Mouse (Mus musculus): ENCODE results near the gene Galnt17. TPM values are rescaled to one million over a fixed set of nuclear protein-coding genes. Genes with fewer than 3 reads are reported as not detected.
A peak's percentile ranks its signal among the peaks of the same experiment; 100 is the strongest.

Galnt17 gene
- polyA plus RNA-seq (2015; fragmentation: Nextera tagmentation; extraction: Ambion mirVana), result 6.6 and 10.9 TPM in 2 replicates

DNA sequence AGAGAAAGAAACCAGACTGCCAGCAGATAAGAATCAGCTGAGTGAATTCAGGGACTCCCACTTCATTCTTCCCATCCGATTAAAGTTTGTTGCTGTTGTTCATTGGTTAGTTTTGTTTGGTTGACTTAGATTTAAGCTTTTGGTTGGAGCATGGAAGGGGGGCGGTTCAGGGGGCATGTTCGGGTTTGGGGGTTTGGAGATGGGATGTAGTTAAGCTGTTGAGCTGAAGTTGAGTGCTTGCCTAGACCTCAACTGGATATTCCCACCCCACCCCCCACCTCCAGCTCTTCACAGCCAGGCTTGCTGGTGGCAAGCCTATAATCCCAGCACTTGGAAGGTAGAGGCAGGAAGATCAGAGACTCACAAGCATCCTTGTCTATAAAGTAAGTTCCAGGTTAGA, at the start of gene Galnt17:
TSS of gene Galnt17 (minus strand) at position 101 of the 400 bp plus-strand sequence.
- Histone ChIP-seq H3K27me3 (replicated peaks; ENCODE audit: control insufficient read depth, insufficient read depth, low read length) (peaks cover 4% of the 10 kb centered on the region; the same call in 1 of the 2 replicates), H3K4me1 (replicated peaks; ENCODE audit: control insufficient read depth, insufficient read depth, low read length) (peaks cover 25% of the 10 kb centered on the region), H3K27ac (ENCODE audit: low read length) (peak within 1 kb of the TSS; percentile 89), H3K4me3 (replicated peaks; ENCODE audit: low read length) (peak within 1 kb of the TSS; percentile 72), H3K9me3 (ENCODE audit: control insufficient read depth, low read length) (no peaks in the 10 kb centered on the region), H3K9ac (replicated peaks; ENCODE audit: low read depth, low read length) (peak within 1 kb of the TSS; percentile 79), H3K36me3 (ENCODE audit: control insufficient read depth, insufficient read depth) (no peaks in the 10 kb centered on the region), H3K4me2 (ENCODE audit: low read length) (peak within 1 kb of the TSS; percentile 82)
- ATAC-seq, result no peak
- 47% methylated on average over 3 of the region's 3 CpGs for WGBS

- Histone ChIP-seq H3K4me1 (replicated peaks; ENCODE audit: control insufficient read depth, insufficient read depth, low read length) (no peaks in the 10 kb centered on the region), H3K27ac (ENCODE audit: low read length) (no peak overlapping the region), H3K4me2 (ENCODE audit: low read length) (no peak overlapping the region), H3K36me3 (ENCODE audit: control insufficient read depth, insufficient read depth) (no peaks in the 10 kb centered on the region), H3K4me3 (replicated peaks; ENCODE audit: low read length) (no peak overlapping the region), H3K9me3 (ENCODE audit: control insufficient read depth, low read length) (no peaks in the 10 kb centered on the region), H3K9ac (replicated peaks; ENCODE audit: low read depth, low read length) (no peak overlapping the region), H3K27me3 (replicated peaks; ENCODE audit: control insufficient read depth, insufficient read depth, low read length) (no peaks in the 10 kb centered on the region)
- ATAC-seq, result no peak
- 15% methylated on average over 8 of the region's 8 CpGs for WGBS
These were observed 26.2 kb upstream of the Galnt17 start for GRCm38 (mm10) chr5:131334536-131334935.

DNA sequence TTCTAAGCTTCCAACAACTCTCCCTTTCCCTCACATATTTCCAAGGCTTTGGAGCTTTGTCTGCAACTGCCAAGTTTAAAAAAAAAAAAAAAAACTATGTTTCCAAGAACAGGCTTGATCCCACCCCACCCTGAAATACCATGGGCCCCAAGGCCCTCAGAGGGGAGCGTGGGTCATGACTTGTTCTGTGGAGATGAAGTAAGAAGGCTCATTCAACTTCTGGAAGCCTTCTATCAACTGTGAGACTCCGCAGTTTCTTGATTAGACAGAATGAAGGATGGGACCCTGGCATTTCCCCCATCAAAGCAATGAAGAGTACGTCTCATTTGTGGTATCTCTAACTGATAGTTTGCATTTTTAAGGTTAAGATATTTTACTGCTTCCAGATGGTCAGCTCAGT, 13.0 kb upstream of the Galnt17 start:
- no peak overlapping the region for H3K9ac ChIP-seq (replicated peaks; ENCODE audit: low read depth, low read length)
- no peaks in the 10 kb centered on the region for H3K9me3 ChIP-seq (ENCODE audit: control insufficient read depth, low read length)
- no peak overlapping the region for H3K27ac ChIP-seq (ENCODE audit: low read length)
- 82% methylated on average over 3 of the region's 3 CpGs for WGBS
- H3K27me3 ChIP-seq (replicated peaks; ENCODE audit: control insufficient read depth, insufficient read depth, low read length), result no peaks in the 10 kb centered on the region
- H3K4me1 ChIP-seq (replicated peaks; ENCODE audit: control insufficient read depth, insufficient read depth, low read length), result no peaks in the 10 kb centered on the region
- H3K4me2 ChIP-seq (ENCODE audit: low read length), result no peak overlapping the region
- no peak overlapping the region for H3K4me3 ChIP-seq (replicated peaks; ENCODE audit: low read length)
- no peak for ATAC-seq
- no peaks in the 10 kb centered on the region for H3K36me3 ChIP-seq (ENCODE audit: control insufficient read depth, insufficient read depth)

GRCm38 (mm10) chr5:131319605-131320004, 11.3 kb upstream of the Galnt17 start:
- Histone ChIP-seq H3K9ac (replicated peaks; ENCODE audit: low read depth, low read length) (no peak overlapping the region), H3K4me3 (replicated peaks; ENCODE audit: low read length) (no peak overlapping the region), H3K36me3 (ENCODE audit: control insufficient read depth, insufficient read depth) (no peaks in the 10 kb centered on the region), H3K9me3 (ENCODE audit: control insufficient read depth, low read length) (no peaks in the 10 kb centered on the region), H3K27ac (ENCODE audit: low read length) (no peak overlapping the region), H3K4me2 (ENCODE audit: low read length) (no peak overlapping the region), H3K27me3 (replicated peaks; ENCODE audit: control insufficient read depth, insufficient read depth, low read length) (no peaks in the 10 kb centered on the region), H3K4me1 (replicated peaks; ENCODE audit: control insufficient read depth, insufficient read depth, low read length) (no peaks in the 10 kb centered on the region)
- 60% methylated on average over 3 of the region's 3 CpGs for WGBS
- no peak for ATAC-seq

GRCm38 (mm10) chr5:131319141-131319540, 10.8 kb upstream of the Galnt17 start:
- Histone ChIP-seq H3K4me3 (replicated peaks; ENCODE audit: low read length) (no peak overlapping the region), H3K27me3 (replicated peaks; ENCODE audit: control insufficient read depth, insufficient read depth, low read length) (no peaks in the 10 kb centered on the region), H3K9me3 (ENCODE audit: control insufficient read depth, low read length) (no peaks in the 10 kb centered on the region), H3K27ac (ENCODE audit: low read length) (no peak overlapping the region), H3K4me1 (replicated peaks; ENCODE audit: control insufficient read depth, insufficient read depth, low read length) (no peaks in the 10 kb centered on the region), H3K9ac (replicated peaks; ENCODE audit: low read depth, low read length) (no peak overlapping the region), H3K4me2 (ENCODE audit: low read length) (no peak overlapping the region), H3K36me3 (ENCODE audit: control insufficient read depth, insufficient read depth) (no peaks in the 10 kb centered on the region)
- ATAC-seq, result no peak
- 50% methylated on average over 2 of the region's 2 CpGs for WGBS

- Histone ChIP-seq H3K9me3 (ENCODE audit: control insufficient read depth, low read length) (no peaks in the 10 kb centered on the region), H3K36me3 (ENCODE audit: control insufficient read depth, insufficient read depth) (no peaks in the 10 kb centered on the region), H3K4me1 (replicated peaks; ENCODE audit: control insufficient read depth, insufficient read depth, low read length) (no peaks in the 10 kb centered on the region), H3K4me2 (ENCODE audit: low read length) (no peak overlapping the region), H3K4me3 (replicated peaks; ENCODE audit: low read length) (no peak overlapping the region), H3K27ac (ENCODE audit: low read length) (no peak overlapping the region), H3K9ac (replicated peaks; ENCODE audit: low read depth, low read length) (no peak overlapping the region), H3K27me3 (replicated peaks; ENCODE audit: control insufficient read depth, insufficient read depth, low read length) (no peaks in the 10 kb centered on the region)
- no peak for ATAC-seq
- WGBS, result 75% methylated on average over 4 of the region's 4 CpGs
These were observed 6.7 kb upstream of the Galnt17 start for GRCm38 (mm10) chr5:131315016-131315415.

DNA sequence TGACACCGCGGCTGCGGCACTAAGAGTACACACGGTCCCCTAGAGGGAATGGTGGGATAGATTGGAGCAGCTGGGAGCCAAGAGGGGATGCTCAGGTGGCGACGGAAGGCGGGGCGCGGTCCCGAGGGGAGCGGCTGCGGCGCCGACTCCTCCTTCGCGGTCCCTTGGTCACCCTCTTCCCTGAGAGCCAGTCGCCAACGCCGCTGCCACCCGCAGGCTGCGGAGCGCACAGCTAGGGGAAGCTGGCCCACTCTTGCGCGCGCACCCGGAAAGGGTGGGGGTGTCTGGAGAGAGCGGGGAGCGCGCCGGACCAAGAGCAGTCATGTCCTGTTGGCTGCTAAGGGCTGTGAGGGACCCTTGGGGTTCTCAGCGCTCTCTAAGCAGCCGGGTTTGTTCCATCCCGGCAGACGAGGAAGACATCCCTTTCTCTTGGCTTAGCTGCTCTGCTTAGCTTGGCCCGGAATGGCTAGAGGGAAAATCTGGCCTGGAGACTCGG, 593 bp downstream of the Galnt17 start:
- WGBS, result under 1% methylated on average over 36 of the region's 36 CpGs
- Histone ChIP-seq H3K27ac (ENCODE audit: low read length) (peak overlapping the region; percentile 89), H3K27me3 (replicated peaks; ENCODE audit: control insufficient read depth, insufficient read depth, low read length) (peaks cover 4% of the 10 kb centered on the region; the same call in 1 of the 2 replicates), H3K4me1 (replicated peaks; ENCODE audit: control insufficient read depth, insufficient read depth, low read length) (peaks cover 25% of the 10 kb centered on the region), H3K9me3 (ENCODE audit: control insufficient read depth, low read length) (no peaks in the 10 kb centered on the region), H3K4me3 (replicated peaks; ENCODE audit: low read length) (peak overlapping the region; percentile 72), H3K36me3 (ENCODE audit: control insufficient read depth, insufficient read depth) (no peaks in the 10 kb centered on the region), H3K4me2 (ENCODE audit: low read length) (peak overlapping the region; percentile 82), H3K9ac (replicated peaks; ENCODE audit: low read depth, low read length) (peak overlapping the region; percentile 79)
- peak; percentile 90 for ATAC-seq

DNA sequence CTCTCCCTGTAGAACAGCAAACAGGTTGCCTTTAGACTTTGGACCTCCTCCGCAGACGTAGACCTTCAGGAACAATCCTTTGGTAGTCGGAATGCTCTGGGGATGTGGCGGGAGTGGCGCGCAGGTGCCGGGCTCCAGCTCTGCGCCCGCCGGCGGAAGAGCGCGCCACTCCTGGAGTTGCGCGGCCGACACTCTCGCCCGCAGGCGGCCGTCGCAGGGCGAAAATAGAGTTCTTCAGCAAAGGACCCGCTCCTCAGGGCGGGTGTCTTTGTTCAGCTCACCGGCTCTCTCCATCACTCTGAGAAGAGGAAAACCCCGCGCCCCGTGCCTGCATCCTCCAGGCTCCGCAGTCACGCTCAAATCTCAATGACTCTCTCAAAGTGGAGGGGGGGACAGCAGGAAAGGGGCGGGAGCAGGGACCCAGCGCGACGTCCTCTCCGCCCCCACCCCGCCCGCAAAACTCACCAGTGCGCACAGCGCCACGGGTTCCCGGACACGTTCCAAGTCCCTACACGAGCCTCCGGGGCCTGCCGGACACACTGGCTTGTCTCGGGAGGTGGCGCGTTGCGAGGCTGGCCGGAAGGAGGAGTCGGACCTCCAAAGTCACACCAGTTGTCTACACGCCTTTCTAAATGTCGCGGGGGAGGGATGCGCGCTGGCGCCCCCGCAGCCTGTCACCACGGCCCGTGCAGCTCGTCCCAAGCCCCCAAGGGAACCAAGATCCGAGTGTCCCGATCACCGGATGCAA, 1.2 kb downstream of the Galnt17 start:
- Histone ChIP-seq H3K36me3 (ENCODE audit: control insufficient read depth, insufficient read depth) (no peaks in the 10 kb centered on the region), H3K4me1 (replicated peaks; ENCODE audit: control insufficient read depth, insufficient read depth, low read length) (peaks cover 25% of the 10 kb centered on the region), H3K27ac (ENCODE audit: low read length) (peak overlapping the region; percentile 89), H3K4me2 (ENCODE audit: low read length) (peak overlapping the region; percentile 82), H3K27me3 (replicated peaks; ENCODE audit: control insufficient read depth, insufficient read depth, low read length) (peaks cover 4% of the 10 kb centered on the region; the same call in 1 of the 2 replicates), H3K4me3 (replicated peaks; ENCODE audit: low read length) (peak overlapping the region; percentile 72), H3K9ac (replicated peaks; ENCODE audit: low read depth, low read length) (peak overlapping the region; percentile 79), H3K9me3 (ENCODE audit: control insufficient read depth, low read length) (no peaks in the 10 kb centered on the region)
- under 1% methylated on average over 62 of the region's 64 CpGs for WGBS
- ATAC-seq, result peak; percentile 43

- H3K4me3 ChIP-seq (replicated peaks; ENCODE audit: low read length), result peak overlapping the region; percentile 72
- peaks cover 4% of the 10 kb centered on the region; the same call in 1 of the 2 replicates for H3K27me3 ChIP-seq (replicated peaks; ENCODE audit: control insufficient read depth, insufficient read depth, low read length)
- H3K9ac ChIP-seq (replicated peaks; ENCODE audit: low read depth, low read length), result peak overlapping the region; percentile 79
- H3K4me2 ChIP-seq (ENCODE audit: low read length), result peak overlapping the region; percentile 82
- H3K36me3 ChIP-seq (ENCODE audit: control insufficient read depth, insufficient read depth), result no peaks in the 10 kb centered on the region
- under 1% methylated on average over 39 of the region's 39 CpGs for WGBS
- ATAC-seq, result no peak
- no peaks in the 10 kb centered on the region for H3K9me3 ChIP-seq (ENCODE audit: control insufficient read depth, low read length)
- H3K27ac ChIP-seq (ENCODE audit: low read length), result no peak overlapping the region
- H3K4me1 ChIP-seq (replicated peaks; ENCODE audit: control insufficient read depth, insufficient read depth, low read length), result peaks cover 28% of the 10 kb centered on the region
These were observed 1.9 kb downstream of the Galnt17 start for GRCm38 (mm10) chr5:131306321-131306907.
